Mouse (Mus musculus) thymus, adult 2 months (tissue): ENCODE data around the gene Cbfa2t3. TPM values are rescaled to one million over a fixed set of nuclear protein-coding genes. Genes with fewer than 3 reads are reported as not detected.
A peak's percentile ranks its signal among the peaks of the same experiment; 100 is the strongest.

ENCODE experiments used
- DNase-seq: peaks from one replicate; pipeline ENCODE4 v3.0.0; 2021
- H3K27ac ChIP-seq: fragments of 200-500 bp; 2 replicates; pipeline ENCODE4 v1.5.1; 2012; ENCODE audit warnings: low read length, control low read depth; ENCODE audit not compliant: control insufficient read depth, insufficient read depth
- H3K27me3 ChIP-seq: fragments of 200-500 bp; 2 replicates; pipeline ENCODE4 v1.6.1; 2012; ENCODE audit warnings: mild to moderate bottlenecking, low read length, moderate library complexity, mixed read lengths; ENCODE audit not compliant: control insufficient read depth, insufficient read depth
- H3K36me3 ChIP-seq: fragments of 200-500 bp; 2 replicates; pipeline ENCODE4 v1.6.1; 2012; ENCODE audit warnings: mild to moderate bottlenecking, low read length, moderate library complexity; ENCODE audit not compliant: control insufficient read depth, insufficient read depth
- H3K4me1 ChIP-seq: fragments of 200-500 bp; replicated peaks from 2 replicates; pipeline ENCODE4 v1.6.1; 2012; ENCODE audit warnings: low read length; ENCODE audit not compliant: control insufficient read depth, insufficient read depth
- H3K4me3 ChIP-seq: fragments of 200-500 bp; 2 replicates; pipeline ENCODE4 v1.5.1; 2012; ENCODE audit warnings: mild to moderate bottlenecking, low read length, control low read depth, moderate library complexity; ENCODE audit not compliant: control insufficient read depth, insufficient read depth
- CTCF ChIP-seq: fragments of 200-500 bp; IDR thresholded peaks from 2 replicates; pipeline ENCODE4 v1.5.1; 2012; ENCODE audit warnings: mild to moderate bottlenecking, control low read depth, low read length, moderate library complexity, borderline replicate concordance; ENCODE audit not compliant: control insufficient read depth, poor library complexity, insufficient read depth; ENCODE audit errors: extremely low read depth
- POLR2A ChIP-seq: fragments of 200-500 bp; IDR thresholded peaks from 2 replicates; pipeline ENCODE4 v1.6.1; 2012; ENCODE audit warnings: mild to moderate bottlenecking, low read length, control low read depth, moderate library complexity; ENCODE audit not compliant: control insufficient read depth, poor library complexity, insufficient read depth; ENCODE audit errors: extremely low read depth
- WGBS: fragments of 180-500 bp; shearing (Covaris S2); methylation state at CpG from one replicate; pipeline ENCODE4 v1.1.7; 2018; 5-methylcytosine and 5-hydroxymethylcytosine counted together
- polyA plus RNA-seq: library from polyadenylated mRNA; depleted of rRNA; stranded (reverse); fragments of >200 nt; gene quantifications from 2 replicates; pipeline ENCODE4 v1.2.3, GENCODE M21; 2012

The Cbfa2t3 gene
- polyA plus RNA-seq, 1 experiment, result 62.3 TPM

DNA sequence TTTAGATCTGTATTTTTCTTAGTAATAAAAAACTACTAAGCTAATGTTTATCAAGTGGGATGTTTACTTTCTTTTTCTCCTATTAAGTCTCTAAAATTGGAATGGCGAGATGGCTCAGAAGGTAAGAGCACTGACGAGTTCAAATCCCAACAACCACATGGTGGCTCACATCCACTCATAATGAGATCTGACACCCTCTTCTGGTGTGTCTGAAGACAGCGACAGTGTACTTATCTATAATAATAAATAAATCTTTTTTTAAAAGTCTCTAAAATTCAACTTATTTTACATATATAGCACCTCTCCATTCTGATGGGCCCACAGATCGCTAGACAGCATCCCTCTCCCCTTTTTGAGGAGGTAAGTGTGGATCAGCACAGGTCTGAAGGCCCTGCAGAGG lies 88.7 kb downstream of the Cbfa2t3 start:
- TF ChIP-seq CTCF (no peak), POLR2A (no peak)
- 74% methylated on average over 4 of the region's 4 CpGs for WGBS
- Histone ChIP-seq H3K4me3 (no peak overlapping the region), H3K27me3 (no peaks in the 10 kb centered on the region), H3K27ac (no peak overlapping the region), H3K36me3 (no peaks in the 10 kb centered on the region), H3K4me1 (peaks cover 2% of the 10 kb centered on the region; the same call in 1 of the 2 replicates)
- no peak for DNase-seq

DNA sequence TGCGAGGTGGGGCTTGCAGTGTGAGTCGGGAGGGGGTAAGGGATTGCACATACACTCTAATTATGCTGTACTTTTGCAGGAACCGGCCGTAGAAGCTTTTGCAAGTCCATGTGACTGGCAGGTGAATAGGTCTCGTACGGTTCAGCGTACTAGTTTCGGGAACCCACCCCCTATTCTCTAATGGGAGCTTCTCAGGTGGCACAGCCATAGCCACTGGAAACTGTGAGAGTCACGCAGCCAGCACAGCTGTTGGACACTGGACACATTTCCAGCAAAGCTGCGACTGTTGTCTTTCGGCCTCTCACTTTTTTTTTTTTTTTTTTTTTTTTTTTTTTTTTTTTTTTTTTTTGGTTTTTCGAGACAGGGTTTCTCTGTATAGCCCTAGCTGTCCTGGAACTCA lies 92.1 kb downstream of the Cbfa2t3 start:
- 94% methylated on average over 11 of the region's 12 CpGs for WGBS
- Histone ChIP-seq H3K36me3 (no peaks in the 10 kb centered on the region), H3K4me1 (no peaks in the 10 kb centered on the region; the same call in 1 of the 2 replicates), H3K27me3 (no peaks in the 10 kb centered on the region), H3K4me3 (no peak overlapping the region), H3K27ac (no peak overlapping the region)
- TF ChIP-seq CTCF (no peak), POLR2A (no peak)
- DNase-seq, result no peak

DNA sequence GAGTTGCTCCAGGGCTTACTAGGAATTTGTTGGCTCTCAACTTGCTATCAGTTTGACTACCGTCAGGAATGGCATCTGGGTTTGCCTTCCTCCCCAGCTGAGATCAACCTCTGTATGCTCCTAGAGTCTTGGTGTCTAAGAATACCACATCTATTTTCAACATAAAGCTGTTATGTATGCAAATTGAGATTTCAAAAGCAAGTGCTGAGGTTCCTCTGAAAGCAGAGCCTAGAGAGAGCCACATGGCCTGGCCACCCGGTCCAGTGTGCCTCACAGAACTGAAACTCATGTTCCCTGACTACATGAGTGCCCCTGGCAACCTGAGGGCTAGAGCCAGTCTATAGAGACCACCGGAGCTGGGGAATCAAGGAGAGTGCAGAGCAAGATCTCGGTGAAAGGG lies 93.5 kb downstream of the Cbfa2t3 start:
- H3K27me3 ChIP-seq, result no peaks in the 10 kb centered on the region
- DNase-seq, result no peak
- 76% methylated on average over 4 of the region's 4 CpGs for WGBS

DNA sequence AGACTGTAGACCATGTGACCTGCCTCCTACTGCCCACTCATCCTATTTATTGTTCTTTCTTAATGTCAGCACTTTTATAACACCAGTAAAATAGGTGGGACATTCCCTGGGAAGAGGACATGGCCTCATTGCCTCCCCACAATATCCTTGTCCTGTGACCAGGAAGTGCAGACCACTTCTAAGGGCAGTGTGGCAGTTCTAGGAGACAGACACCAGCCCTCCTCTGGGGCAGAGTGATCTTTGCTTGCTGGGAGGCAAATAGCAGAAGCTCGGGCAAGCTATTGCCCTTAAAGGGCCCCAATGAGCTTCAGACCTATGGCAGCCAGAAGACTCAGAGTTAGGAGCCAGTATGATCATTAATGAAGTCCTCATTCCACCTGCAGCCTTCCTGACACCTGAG lies 94.3 kb downstream of the Cbfa2t3 start:
- no peak overlapping the region for H3K4me3 ChIP-seq
- 70% methylated on average over 1 of the region's 1 CpGs for WGBS
- no peak overlapping the region for H3K27ac ChIP-seq
- no peak for TF ChIP-seq CTCF
- no peak for TF ChIP-seq POLR2A
- H3K36me3 ChIP-seq, result no peaks in the 10 kb centered on the region
- no peaks in the 10 kb centered on the region for H3K4me1 ChIP-seq
- DNase-seq, result no peak
- no peaks in the 10 kb centered on the region for H3K27me3 ChIP-seq

More for the DNA sequence above, 93.5 kb downstream of the Cbfa2t3 start:
- Histone ChIP-seq H3K27ac (no peak overlapping the region), H3K36me3 (no peaks in the 10 kb centered on the region), H3K4me3 (no peak overlapping the region), H3K4me1 (no peaks in the 10 kb centered on the region)
- TF ChIP-seq POLR2A (no peak), CTCF (no peak)

DNA sequence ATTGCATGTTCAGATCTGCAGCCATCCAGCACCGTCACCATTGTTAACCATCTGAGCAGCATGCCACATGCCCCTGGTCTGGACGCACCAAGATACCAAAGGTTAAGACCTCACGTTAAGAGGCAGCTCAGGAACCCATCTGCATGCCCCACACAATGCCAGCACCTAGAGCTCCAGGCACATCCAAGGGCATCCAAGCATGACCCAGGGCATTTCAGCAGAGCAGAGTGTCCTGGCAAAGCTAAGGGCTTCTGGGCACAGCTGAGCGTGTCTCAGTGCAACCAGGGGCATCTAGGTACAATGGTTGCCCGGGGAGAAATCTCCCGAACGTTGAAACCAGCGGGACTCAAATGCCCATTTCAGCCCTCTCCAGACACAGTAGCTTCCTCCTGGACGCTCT lies 98.2 kb downstream of the Cbfa2t3 start:
- Histone ChIP-seq H3K36me3 (no peaks in the 10 kb centered on the region), H3K27ac (no peak overlapping the region), H3K4me3 (no peak overlapping the region), H3K27me3 (no peaks in the 10 kb centered on the region), H3K4me1 (peaks cover 10% of the 10 kb centered on the region)
- 98% methylated on average over 9 of the region's 9 CpGs for WGBS
- TF ChIP-seq CTCF, result no peak
- no peak for TF ChIP-seq POLR2A
- DNase-seq, result no peak

DNA sequence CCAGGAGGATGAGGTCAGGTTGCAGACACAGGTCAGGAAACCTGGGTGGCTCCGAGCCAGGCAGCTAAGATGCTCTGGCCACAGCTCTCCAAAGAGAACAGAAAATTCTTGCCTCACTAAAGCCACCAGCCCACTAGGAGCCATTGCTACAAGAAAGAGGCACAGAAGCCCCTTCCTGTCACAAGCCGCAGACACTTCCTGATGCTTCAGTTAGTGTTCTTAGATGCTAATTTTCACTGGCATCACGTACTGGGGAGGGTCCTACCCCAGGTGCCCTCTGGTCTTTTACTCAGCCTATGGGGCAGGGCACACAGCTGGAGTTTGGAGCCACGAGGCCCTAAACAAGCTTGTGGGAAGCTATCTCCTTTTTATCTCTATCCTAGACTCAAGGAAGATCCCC lies 102.9 kb downstream of the Cbfa2t3 start:
- Histone ChIP-seq H3K27ac (peak overlapping the region; percentile 68; the same call in 1 of the 2 replicates), H3K4me3 (peak overlapping the region; percentile 15), H3K4me1 (peaks cover 18% of the 10 kb centered on the region), H3K27me3 (no peaks in the 10 kb centered on the region), H3K36me3 (no peaks in the 10 kb centered on the region)
- TF ChIP-seq CTCF, result no peak
- no peak for TF ChIP-seq POLR2A
- WGBS, result 27% methylated on average over 4 of the region's 4 CpGs
- peak; percentile 36 for DNase-seq

DNA sequence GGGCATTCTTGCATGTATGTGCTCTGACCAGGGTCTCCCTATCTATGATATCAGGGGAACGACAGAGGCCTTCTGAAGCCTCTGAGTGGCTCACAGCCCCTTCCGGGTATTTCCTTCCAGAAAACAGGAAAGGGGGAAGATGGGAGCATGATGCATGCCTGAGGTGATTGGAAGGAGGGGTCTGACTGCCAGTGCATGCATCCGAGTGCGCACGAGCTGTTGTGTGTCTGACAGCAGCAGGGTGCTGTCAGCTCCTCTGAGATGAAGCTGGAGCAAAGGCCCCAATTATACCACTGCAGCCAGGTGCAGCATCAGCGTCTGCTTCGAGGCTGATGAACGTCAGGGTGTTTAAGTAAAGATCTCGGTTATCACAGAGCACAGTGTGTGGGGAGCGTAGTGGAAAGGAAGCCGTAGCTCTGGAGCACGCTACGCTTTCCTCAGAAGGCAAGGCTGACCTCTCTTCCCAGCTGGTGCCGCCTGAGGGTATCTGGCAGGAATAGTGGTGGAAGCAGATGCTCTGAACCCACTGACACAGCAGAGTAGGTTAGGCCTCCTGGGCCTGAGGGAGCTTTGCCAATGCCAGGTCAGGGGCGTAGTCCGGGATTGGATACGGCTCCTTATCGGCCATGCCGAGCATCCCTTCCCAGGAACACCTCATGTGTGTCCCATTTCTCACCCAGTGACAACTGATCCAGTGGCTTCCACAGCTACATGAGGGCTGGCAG lies 105.0 kb downstream of the Cbfa2t3 start:
- Histone ChIP-seq H3K36me3 (no peaks in the 10 kb centered on the region), H3K27ac (no peak overlapping the region), H3K4me3 (no peak overlapping the region), H3K27me3 (no peaks in the 10 kb centered on the region), H3K4me1 (peaks cover 18% of the 10 kb centered on the region)
- 95% methylated on average over 19 of the region's 19 CpGs for WGBS
- TF ChIP-seq CTCF (no peak), POLR2A (no peak)
- no peak for DNase-seq
